Mouse (Mus musculus): ENCODE measurements around the gene Adnp. TPM values are rescaled to one million over a fixed set of nuclear protein-coding genes. Genes with fewer than 3 reads are reported as not detected.

The Adnp gene
- polyA plus RNA-seq (2015; fragmentation: Nextera tagmentation; extraction: Ambion mirVana), result 3.4 and 7.9 TPM in 2 replicates

GRCm38 (mm10) chr2:168206725-168207644 lies at the start of gene Adnp:
Gene Adnp (minus strand): TSS chr2:168207112.
- H3K4me1 ChIP-seq, result peaks cover 35% of the 10 kb centered on the region
- peak; percentile 91 for ATAC-seq (ENCODE audit: low FRiP score)
- no peaks in the 10 kb centered on the region for H3K27me3 ChIP-seq (replicated peaks)
- peak within 1 kb of the TSS; percentile 95 for H3K9ac ChIP-seq (replicated peaks)
- peak within 1 kb of the TSS; percentile 99 for H3K27ac ChIP-seq (replicated peaks)
- no peaks in the 10 kb centered on the region for H3K9me3 ChIP-seq (replicated peaks)
- WGBS, result under 1% methylated on average over 60 of the region's 89 CpGs
- H3K4me2 ChIP-seq, result peak within 1 kb of the TSS; percentile 73
- H3K36me3 ChIP-seq, result peaks cover 38% of the 10 kb centered on the region
- peak within 1 kb of the TSS; percentile 95 for H3K4me3 ChIP-seq (replicated peaks)

GRCm38 (mm10) chr2:168256506-168256905 lies 49.6 kb upstream of the Adnp start:
- Histone ChIP-seq H3K36me3 (no peaks in the 10 kb centered on the region), H3K27ac (replicated peaks) (no peak overlapping the region), H3K4me2 (no peak overlapping the region), H3K27me3 (replicated peaks) (0 out of 2 replicates have a peak, but pooled peaks cover 1% of the 10 kb centered on the region), H3K4me1 (no peaks in the 10 kb centered on the region), H3K9me3 (replicated peaks) (no peaks in the 10 kb centered on the region), H3K4me3 (replicated peaks) (no peak overlapping the region), H3K9ac (replicated peaks) (no peak overlapping the region)
- WGBS, result 83% methylated on average over 3 of the region's 3 CpGs
- no peak for ATAC-seq (ENCODE audit: low FRiP score)

GRCm38 (mm10) chr2:168253822-168254221 lies 46.9 kb upstream of the Adnp start:
- Histone ChIP-seq H3K9ac (replicated peaks) (no peak overlapping the region), H3K36me3 (no peaks in the 10 kb centered on the region), H3K4me1 (no peaks in the 10 kb centered on the region), H3K4me3 (replicated peaks) (no peak overlapping the region), H3K9me3 (replicated peaks) (no peaks in the 10 kb centered on the region), H3K27me3 (replicated peaks) (peaks cover 5% of the 10 kb centered on the region; the same call in 1 of the 2 replicates), H3K4me2 (no peak overlapping the region), H3K27ac (replicated peaks) (no peak overlapping the region)
- no peak for ATAC-seq (ENCODE audit: low FRiP score)
- 68% methylated on average over 7 of the region's 7 CpGs for WGBS

- Histone ChIP-seq H3K27me3 (replicated peaks) (peaks cover 5% of the 10 kb centered on the region; the same call in 1 of the 2 replicates), H3K9me3 (replicated peaks) (no peaks in the 10 kb centered on the region), H3K9ac (replicated peaks) (no peak overlapping the region), H3K4me1 (no peaks in the 10 kb centered on the region), H3K4me2 (0 out of 2 replicates have a peak overlapping the region, but pooled peaks have one; percentile 9), H3K27ac (replicated peaks) (no peak overlapping the region), H3K4me3 (replicated peaks) (no peak overlapping the region), H3K36me3 (no peaks in the 10 kb centered on the region)
- WGBS, result 14% methylated on average over 16 of the region's 16 CpGs
- 0 out of 2 replicates have a peak, but pooled peaks have one; percentile 50 for ATAC-seq (ENCODE audit: low FRiP score)
These were observed 45.9 kb upstream of the Adnp start for GRCm38 (mm10) chr2:168252639-168253292.

- 13% methylated on average over 8 of the region's 8 CpGs for WGBS
- peaks cover 5% of the 10 kb centered on the region; the same call in 1 of the 2 replicates for H3K27me3 ChIP-seq (replicated peaks)
- H3K9me3 ChIP-seq (replicated peaks), result no peaks in the 10 kb centered on the region
- H3K4me2 ChIP-seq, result no peak overlapping the region
- no peaks in the 10 kb centered on the region for H3K4me1 ChIP-seq
- no peaks in the 10 kb centered on the region for H3K36me3 ChIP-seq
- peak; percentile 68; the same call in 1 of the 2 replicates for ATAC-seq (ENCODE audit: low FRiP score)
- no peak overlapping the region for H3K9ac ChIP-seq (replicated peaks)
- no peak overlapping the region for H3K4me3 ChIP-seq (replicated peaks)
- no peak overlapping the region for H3K27ac ChIP-seq (replicated peaks)
These were observed 43.4 kb upstream of the Adnp start for GRCm38 (mm10) chr2:168250270-168250669.

GRCm38 (mm10) chr2:168248856-168249245 lies 41.9 kb upstream of the Adnp start:
- Histone ChIP-seq H3K4me3 (replicated peaks) (no peak overlapping the region), H3K27me3 (replicated peaks) (peaks cover 5% of the 10 kb centered on the region; the same call in 1 of the 2 replicates), H3K27ac (replicated peaks) (no peak overlapping the region), H3K9ac (replicated peaks) (no peak overlapping the region), H3K4me2 (no peak overlapping the region), H3K9me3 (replicated peaks) (no peaks in the 10 kb centered on the region), H3K36me3 (no peaks in the 10 kb centered on the region), H3K4me1 (no peaks in the 10 kb centered on the region)
- 29% methylated on average over 2 of the region's 2 CpGs for WGBS
- ATAC-seq (ENCODE audit: low FRiP score), result no peak; the same call in 1 of the 2 replicates

- H3K36me3 ChIP-seq, result no peaks in the 10 kb centered on the region
- no peaks in the 10 kb centered on the region for H3K9me3 ChIP-seq (replicated peaks)
- H3K27ac ChIP-seq (replicated peaks), result no peak overlapping the region
- H3K4me3 ChIP-seq (replicated peaks), result no peak overlapping the region
- H3K27me3 ChIP-seq (replicated peaks), result peaks cover 5% of the 10 kb centered on the region; the same call in 1 of the 2 replicates
- H3K4me2 ChIP-seq, result no peak overlapping the region
- H3K4me1 ChIP-seq, result no peaks in the 10 kb centered on the region
- no peak; the same call in 1 of the 2 replicates for ATAC-seq (ENCODE audit: low FRiP score)
- WGBS, result 73% methylated on average over 8 of the region's 8 CpGs
- H3K9ac ChIP-seq (replicated peaks), result no peak overlapping the region
These were observed 41.4 kb upstream of the Adnp start for GRCm38 (mm10) chr2:168248167-168248855.

- no peak for ATAC-seq (ENCODE audit: low FRiP score)
- WGBS, result 38% methylated on average over 8 of the region's 8 CpGs
- no peaks in the 10 kb centered on the region for H3K36me3 ChIP-seq
These were observed 38.7 kb upstream of the Adnp start for GRCm38 (mm10) chr2:168245571-168245970.

GRCm38 (mm10) chr2:168243278-168243677 lies 36.4 kb upstream of the Adnp start:
- WGBS, result 77% methylated on average over 4 of the region's 4 CpGs
- H3K9ac ChIP-seq (replicated peaks), result no peak overlapping the region
- no peak for ATAC-seq (ENCODE audit: low FRiP score)

More at GRCm38 (mm10) chr2:168245571-168245970, 38.7 kb upstream of the Adnp start:
- H3K4me2 ChIP-seq, result no peak overlapping the region
- H3K4me3 ChIP-seq (replicated peaks), result no peak overlapping the region
- no peak overlapping the region for H3K27ac ChIP-seq (replicated peaks)
- H3K4me1 ChIP-seq, result no peaks in the 10 kb centered on the region
- 0 out of 2 replicates have a peak, but pooled peaks cover 5% of the 10 kb centered on the region for H3K27me3 ChIP-seq (replicated peaks)
- no peaks in the 10 kb centered on the region for H3K9me3 ChIP-seq (replicated peaks)
- no peak overlapping the region for H3K9ac ChIP-seq (replicated peaks)

GRCm38 (mm10) chr2:168242841-168243240 lies 35.9 kb upstream of the Adnp start:
- Histone ChIP-seq H3K36me3 (no peaks in the 10 kb centered on the region), H3K4me1 (no peaks in the 10 kb centered on the region), H3K9ac (replicated peaks) (no peak overlapping the region), H3K4me3 (replicated peaks) (no peak overlapping the region), H3K27me3 (replicated peaks) (0 out of 2 replicates have a peak, but pooled peaks cover 10% of the 10 kb centered on the region), H3K9me3 (replicated peaks) (no peaks in the 10 kb centered on the region), H3K4me2 (no peak overlapping the region), H3K27ac (replicated peaks) (no peak overlapping the region)
- no peak for ATAC-seq (ENCODE audit: low FRiP score)

More at GRCm38 (mm10) chr2:168243278-168243677, 36.4 kb upstream of the Adnp start:
- H3K27me3 ChIP-seq (replicated peaks), result 0 out of 2 replicates have a peak, but pooled peaks cover 10% of the 10 kb centered on the region
- no peaks in the 10 kb centered on the region for H3K9me3 ChIP-seq (replicated peaks)
- no peak overlapping the region for H3K4me2 ChIP-seq
- no peak overlapping the region for H3K4me3 ChIP-seq (replicated peaks)
- H3K4me1 ChIP-seq, result no peaks in the 10 kb centered on the region
- H3K27ac ChIP-seq (replicated peaks), result no peak overlapping the region
- no peaks in the 10 kb centered on the region for H3K36me3 ChIP-seq

GRCm38 (mm10) chr2:168238335-168238734 lies 31.4 kb upstream of the Adnp start:
- WGBS, result 92% methylated on average over 4 of the region's 4 CpGs
- H3K4me2 ChIP-seq, result no peak overlapping the region
- peaks cover 13% of the 10 kb centered on the region for H3K36me3 ChIP-seq
- no peaks in the 10 kb centered on the region for H3K9me3 ChIP-seq (replicated peaks)
- peaks cover 6% of the 10 kb centered on the region for H3K4me1 ChIP-seq
- H3K9ac ChIP-seq (replicated peaks), result no peak overlapping the region
- H3K27me3 ChIP-seq (replicated peaks), result 0 out of 2 replicates have a peak, but pooled peaks cover 10% of the 10 kb centered on the region
- no peak overlapping the region for H3K4me3 ChIP-seq (replicated peaks)
- no peak for ATAC-seq (ENCODE audit: low FRiP score)
- no peak overlapping the region for H3K27ac ChIP-seq (replicated peaks)

All from neural tube, embryonic 15.5 days (tissue).